Mouse (Mus musculus): ENCODE data around the gene Nudc. TPM values are rescaled to one million over a fixed set of nuclear protein-coding genes. Genes with fewer than 3 reads are reported as not detected.
A peak's percentile ranks its signal among the peaks of the same experiment; 100 is the strongest.

Gene Nudc
- total and polyA plus RNA-seq, 2 experiments from 2014 or later = 42.1 to 152 TPM

DNA sequence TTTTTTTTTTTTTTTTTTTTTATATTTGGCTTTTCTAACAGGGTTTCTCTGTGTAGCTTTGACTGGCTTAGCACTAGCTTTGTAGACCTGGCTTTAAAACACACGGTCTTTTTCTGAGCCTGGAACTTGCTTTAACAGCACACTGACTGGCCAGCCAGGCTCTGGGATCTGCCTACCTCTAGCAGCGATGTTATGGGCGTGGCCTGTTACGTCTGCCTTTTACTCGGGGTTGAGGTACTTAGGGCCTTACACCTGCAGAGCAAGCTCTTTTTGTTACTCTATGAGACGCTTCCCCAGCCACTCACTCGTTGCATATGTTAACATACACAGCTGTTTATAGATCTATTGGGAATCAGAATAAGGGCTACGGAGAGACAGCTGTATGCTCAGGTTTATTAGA is 21.5 kb upstream of the Nudc start:
- H3K9ac ChIP-seq (replicated peaks; ENCODE audit: low read depth, low read length) = no peak overlapping the region
- no peak overlapping the region for H3K27ac ChIP-seq (ENCODE audit: low read depth)
- H3K36me3 ChIP-seq (replicated peaks; ENCODE audit: control insufficient read depth, insufficient read depth, low read length) = no peaks in the 10 kb centered on the region
- ATAC-seq (ENCODE audit: insufficient read depth, low read depth) (no peak), DNase-seq (ENCODE audit: low spot score) (no peak)
- H3K4me2 ChIP-seq (ENCODE audit: low read depth, low read length) = no peak overlapping the region
- no peaks in the 10 kb centered on the region for H3K27me3 ChIP-seq (ENCODE audit: control insufficient read depth, insufficient read depth, low read length)
- H3K4me3 ChIP-seq (ENCODE audit: low read depth, low read length) = no peak overlapping the region
- TF ChIP-seq EP300 (IDR thresholded peaks at IDR 0.05; ENCODE audit: low read depth) (no peak), CTCF (IDR thresholded peaks at IDR 0.05; ENCODE audit: low read depth) (no peak)
- 33% methylated on average over 8 of the region's 8 CpGs for WGBS
- no peaks in the 10 kb centered on the region for H3K4me1 ChIP-seq (ENCODE audit: control insufficient read depth, insufficient read depth)
- 0 out of 2 replicates have a peak, but pooled peaks cover 3% of the 10 kb centered on the region for H3K9me3 ChIP-seq (replicated peaks; ENCODE audit: control insufficient read depth, low read length)

DNA sequence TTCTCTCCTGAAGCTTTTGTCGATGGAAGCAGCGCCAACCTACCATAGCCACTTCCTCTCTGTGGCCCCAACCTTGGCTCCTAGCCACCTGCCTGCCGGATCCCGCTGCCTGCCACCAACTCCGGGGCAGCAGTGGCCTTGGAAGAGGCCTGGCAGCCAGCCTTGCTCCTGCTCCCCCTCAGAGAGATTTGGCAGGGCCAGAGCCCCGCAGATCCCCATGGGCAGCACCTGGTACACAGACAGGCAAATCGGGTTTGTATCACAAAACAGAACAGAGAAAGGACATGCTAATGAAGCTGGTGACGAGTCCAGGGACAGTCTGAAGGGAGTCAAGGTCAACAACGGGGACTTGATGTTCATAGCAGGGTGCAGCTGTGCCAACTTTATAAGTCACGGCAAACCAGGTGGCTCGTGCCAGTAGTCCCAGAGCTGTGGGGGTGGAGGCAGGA is 17.4 kb upstream of the Nudc start:
- no peaks in the 10 kb centered on the region for H3K27me3 ChIP-seq (ENCODE audit: control insufficient read depth, insufficient read depth, low read length)
- ATAC-seq (ENCODE audit: insufficient read depth, low read depth) (peak; percentile 88), DNase-seq (ENCODE audit: low spot score) (peak; percentile 73)
- TF ChIP-seq CTCF (IDR thresholded peaks at IDR 0.05; ENCODE audit: low read depth) (no peak), EP300 (IDR thresholded peaks at IDR 0.05; ENCODE audit: low read depth) (peak; percentile 59)
- 32% methylated on average over 11 of the region's 11 CpGs for WGBS
- H3K4me3 ChIP-seq (ENCODE audit: low read depth, low read length) = no peak overlapping the region
- H3K9ac ChIP-seq (replicated peaks; ENCODE audit: low read depth, low read length) = no peak overlapping the region
- peak overlapping the region; percentile 88 for H3K27ac ChIP-seq (ENCODE audit: low read depth)
- H3K9me3 ChIP-seq (replicated peaks; ENCODE audit: control insufficient read depth, low read length) = no peaks in the 10 kb centered on the region
- H3K36me3 ChIP-seq (replicated peaks; ENCODE audit: control insufficient read depth, insufficient read depth, low read length) = no peaks in the 10 kb centered on the region
- H3K4me2 ChIP-seq (ENCODE audit: low read depth, low read length) = no peak overlapping the region
- no peaks in the 10 kb centered on the region for H3K4me1 ChIP-seq (ENCODE audit: control insufficient read depth, insufficient read depth)

DNA sequence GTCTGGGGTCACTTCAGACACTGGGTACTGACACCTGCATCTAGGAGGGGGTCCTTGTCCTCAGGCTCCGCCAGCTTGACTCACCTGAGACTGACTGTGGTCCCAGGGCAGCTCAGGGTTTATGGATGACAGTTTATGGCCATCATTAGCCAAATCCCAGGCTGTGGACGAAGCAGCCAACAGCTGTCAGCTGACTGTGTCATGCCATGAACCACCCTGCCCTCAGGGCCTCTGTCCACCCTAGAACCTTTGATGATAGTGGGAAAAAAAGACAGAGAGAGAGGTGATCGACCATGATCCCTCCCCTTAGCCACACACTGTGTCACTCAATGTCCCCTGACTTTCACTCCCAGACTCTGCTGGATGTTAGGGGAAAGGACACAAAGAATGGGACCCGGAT is 15.8 kb upstream of the Nudc start:
- no peaks in the 10 kb centered on the region for H3K9me3 ChIP-seq (replicated peaks; ENCODE audit: control insufficient read depth, low read length)
- 0 out of 2 replicates have a peak, but pooled peaks cover under 1% of the 10 kb centered on the region for H3K36me3 ChIP-seq (replicated peaks; ENCODE audit: control insufficient read depth, insufficient read depth, low read length)
- no peak overlapping the region for H3K27ac ChIP-seq (ENCODE audit: low read depth)
- no peaks in the 10 kb centered on the region for H3K4me1 ChIP-seq (ENCODE audit: control insufficient read depth, insufficient read depth)
- 81% methylated on average over 4 of the region's 4 CpGs for WGBS
- no peak overlapping the region for H3K4me2 ChIP-seq (ENCODE audit: low read depth, low read length)
- H3K27me3 ChIP-seq (ENCODE audit: control insufficient read depth, insufficient read depth, low read length) = no peaks in the 10 kb centered on the region
- no peak overlapping the region for H3K9ac ChIP-seq (replicated peaks; ENCODE audit: low read depth, low read length)
- TF ChIP-seq EP300 (IDR thresholded peaks at IDR 0.05; ENCODE audit: low read depth) (no peak), CTCF (IDR thresholded peaks at IDR 0.05; ENCODE audit: low read depth) (no peak)
- ATAC-seq (ENCODE audit: insufficient read depth, low read depth) (no peak), DNase-seq (ENCODE audit: low spot score) (no peak)
- H3K4me3 ChIP-seq (ENCODE audit: low read depth, low read length) = no peak overlapping the region

DNA sequence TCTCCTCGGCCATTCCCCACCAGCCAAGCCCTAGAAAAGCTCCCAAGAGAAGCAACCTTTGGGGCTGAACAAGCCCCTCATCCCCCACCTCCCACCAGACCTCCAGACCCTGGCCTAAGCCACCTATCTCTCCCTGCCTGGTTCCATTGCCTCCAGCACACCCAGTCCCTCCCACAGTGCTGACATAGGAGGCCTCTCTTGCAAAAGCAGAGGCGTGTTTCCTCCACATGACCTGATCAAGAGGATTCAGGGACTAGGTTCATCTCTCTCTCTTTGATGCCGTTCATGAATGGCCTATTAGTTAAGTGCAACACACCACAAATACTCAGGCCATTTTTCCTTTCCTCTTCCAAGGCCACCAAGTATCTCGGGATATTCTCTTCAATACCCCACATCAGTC is 14.1 kb upstream of the Nudc start:
- no peak overlapping the region for H3K4me2 ChIP-seq (ENCODE audit: low read depth, low read length)
- DNase-seq (ENCODE audit: low spot score) = no peak
- H3K4me1 ChIP-seq (ENCODE audit: control insufficient read depth, insufficient read depth) = no peaks in the 10 kb centered on the region
- no peak for ATAC-seq (ENCODE audit: insufficient read depth, low read depth)
- no peak overlapping the region for H3K9ac ChIP-seq (replicated peaks; ENCODE audit: low read depth, low read length)
- 0 out of 2 replicates have a peak, but pooled peaks cover 3% of the 10 kb centered on the region for H3K36me3 ChIP-seq (replicated peaks; ENCODE audit: control insufficient read depth, insufficient read depth, low read length)
- TF ChIP-seq CTCF (IDR thresholded peaks at IDR 0.05; ENCODE audit: low read depth) (no peak), EP300 (IDR thresholded peaks at IDR 0.05; ENCODE audit: low read depth) (no peak)
- no peak overlapping the region for H3K27ac ChIP-seq (ENCODE audit: low read depth)
- H3K9me3 ChIP-seq (replicated peaks; ENCODE audit: control insufficient read depth, low read length) = no peaks in the 10 kb centered on the region
- no peaks in the 10 kb centered on the region for H3K27me3 ChIP-seq (ENCODE audit: control insufficient read depth, insufficient read depth, low read length)
- H3K4me3 ChIP-seq (ENCODE audit: low read depth, low read length) = no peak overlapping the region
- 66% methylated on average over 4 of the region's 4 CpGs for WGBS

DNA sequence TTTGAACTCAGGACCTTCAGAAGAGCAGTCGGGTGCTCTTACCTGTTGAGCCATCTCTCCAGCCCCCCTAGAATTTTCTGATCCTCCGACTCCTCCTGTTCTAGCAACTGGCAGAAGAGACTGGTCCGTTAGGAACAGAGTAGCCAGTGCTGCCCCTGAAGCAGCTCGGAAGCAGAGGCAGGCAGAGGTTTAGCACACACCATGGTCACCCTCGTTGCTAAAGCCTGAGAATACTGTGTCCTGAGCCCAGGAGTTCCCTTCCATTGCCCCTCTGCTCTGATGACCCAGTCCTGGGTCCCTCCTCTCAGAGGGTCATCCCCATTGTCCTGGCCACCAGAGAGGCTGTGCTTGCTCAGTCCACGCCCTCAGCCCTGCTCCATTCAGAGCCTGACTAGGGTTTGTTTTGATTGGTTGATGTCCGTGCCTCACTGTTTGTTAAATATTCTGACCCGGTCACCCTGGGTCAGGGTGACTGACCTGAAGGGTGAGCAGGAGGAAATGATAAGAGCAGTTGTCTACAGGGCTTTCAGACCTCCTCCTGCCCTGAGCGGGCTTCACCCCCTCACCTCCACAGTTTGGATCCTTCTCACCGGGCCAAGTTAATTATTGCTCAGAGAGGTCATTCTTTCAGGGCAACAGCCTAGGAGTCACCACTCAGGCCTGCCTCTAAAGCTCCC is 11.4 kb upstream of the Nudc start:
- ATAC-seq (ENCODE audit: insufficient read depth, low read depth) = no peak
- Histone ChIP-seq H3K27ac (ENCODE audit: low read depth) (no peak overlapping the region), H3K4me3 (ENCODE audit: low read depth, low read length) (no peak overlapping the region), H3K9ac (replicated peaks; ENCODE audit: low read depth, low read length) (no peak overlapping the region), H3K4me2 (ENCODE audit: low read depth, low read length) (no peak overlapping the region), H3K27me3 (ENCODE audit: control insufficient read depth, insufficient read depth, low read length) (no peaks in the 10 kb centered on the region), H3K36me3 (replicated peaks; ENCODE audit: control insufficient read depth, insufficient read depth, low read length) (0 out of 2 replicates have a peak, but pooled peaks cover 3% of the 10 kb centered on the region), H3K9me3 (replicated peaks; ENCODE audit: control insufficient read depth, low read length) (no peaks in the 10 kb centered on the region), H3K4me1 (ENCODE audit: control insufficient read depth, insufficient read depth) (0 out of 2 replicates have a peak, but pooled peaks cover 5% of the 10 kb centered on the region)
- no peak for TF ChIP-seq CTCF (IDR thresholded peaks at IDR 0.05; ENCODE audit: low read depth)
- no peak for TF ChIP-seq EP300 (IDR thresholded peaks at IDR 0.05; ENCODE audit: low read depth)
- DNase-seq (ENCODE audit: low spot score) = no peak
- WGBS = 51% methylated on average over 10 of the region's 10 CpGs

All from heart, postnatal 0 days (tissue).